Mouse (Mus musculus) MEL (cell line): ENCODE results near the gene Foxj2.

Source experiments
- CTCF ChIP-seq, 3 experiments: IDR thresholded peaks in 2 of 3; conservative IDR thresholded peaks in 1 of 3; 2 replicates each; pipeline ENCODE4 v1.5.1; 2011 to 2012; ENCODE audit warnings: low read length in 3 of 3, low read depth in 2 of 3, mild to moderate bottlenecking in 2 of 3, improper control_type of control experiment in 1 of 3, inconsistent platforms in 1 of 3, mixed read lengths in 1 of 3, moderate library complexity in 1 of 3; ENCODE audit not compliant: control insufficient read depth in 1 of 3, insufficient read depth in 1 of 3, poor library complexity in 1 of 3, severe bottlenecking in 1 of 3
- E2F4 ChIP-seq: IDR thresholded peaks from 2 replicates; pipeline ENCODE4 v1.6.1; 2011; ENCODE audit warnings: low read depth, low read length, improper control_type of control experiment, borderline replicate concordance
- GABPA ChIP-seq: IDR thresholded peaks from 2 replicates; pipeline ENCODE4 v1.6.1; 2012; ENCODE audit warnings: low read depth, mild to moderate bottlenecking, inconsistent platforms, low read length, improper control_type of control experiment, moderate library complexity
- MAX ChIP-seq: IDR thresholded peaks from 2 replicates; pipeline ENCODE4 v1.6.1; 2011; ENCODE audit warnings: low read length, improper control_type of control experiment
- MAZ ChIP-seq: IDR thresholded peaks from 2 replicates; pipeline ENCODE4 v1.6.1; 2012; ENCODE audit warnings: low read depth, mild to moderate bottlenecking, inconsistent platforms, low read length, improper control_type of control experiment
- POLR2A ChIP-seq, 2 experiments: IDR thresholded peaks; 2 replicates each; pipeline ENCODE4 v1.6.1; 2011 to 2012; ENCODE audit warnings: low read length in 2 of 2, mild to moderate bottlenecking in 2 of 2, control low read depth in 1 of 2, improper control_type of control experiment in 1 of 2, low read depth in 1 of 2, moderate library complexity in 1 of 2; ENCODE audit not compliant: control insufficient read depth in 1 of 2, insufficient read depth in 1 of 2, poor library complexity in 1 of 2
- SMC3 ChIP-seq: IDR thresholded peaks from 2 replicates; pipeline ENCODE4 v1.6.1; 2011; ENCODE audit warnings: low read depth, low read length, improper control_type of control experiment
- TCF12 ChIP-seq: IDR thresholded peaks from 2 replicates; pipeline ENCODE4 v1.6.1; 2014; ENCODE audit warnings: low read depth, mild to moderate bottlenecking, inconsistent platforms, low read length, improper control_type of control experiment, moderate library complexity

DNA sequence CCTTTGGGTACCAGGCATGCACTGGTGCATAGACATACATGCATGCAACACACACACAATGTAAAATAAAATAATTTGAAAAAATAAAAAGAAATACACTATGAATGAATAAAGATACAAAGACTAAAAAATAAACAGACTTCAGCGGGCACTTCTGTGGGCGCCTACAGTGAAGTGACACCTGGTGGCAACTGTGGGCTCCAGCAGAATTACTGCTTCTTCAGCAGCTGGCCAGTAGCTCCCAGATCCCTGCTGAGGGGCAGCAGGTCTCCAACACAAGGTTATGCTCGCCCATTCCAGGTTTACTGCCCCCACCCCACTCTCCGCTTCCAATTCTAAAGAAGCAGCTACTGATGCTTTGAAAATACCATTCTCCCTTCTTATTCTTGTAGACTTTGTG is 48.2 kb downstream of the Foxj2 start:
- TF ChIP-seq GABPA (no peak), POLR2A (IDR thresholded peaks at IDR 0.05; ENCODE audit: control insufficient read depth in 1 of 2, insufficient read depth in 1 of 2, low read depth in 1 of 2, low read length in 2 of 2, poor library complexity in 1 of 2) (no peak), SMC3 (peak; percentile 75), E2F4 (no peak), CTCF (IDR thresholded peaks at IDR 0.05 in 2 of 3, conservative IDR thresholded peaks at IDR 0.05 in 1 of 3; ENCODE audit: control insufficient read depth in 1 of 3, insufficient read depth in 1 of 3, low read depth in 2 of 3, low read length in 3 of 3, poor library complexity in 1 of 3, severe bottlenecking in 1 of 3) (peak in 2 of 3 experiments; percentile 58; a peak in 4 of 6 replicates), MAZ (no peak), TCF12 (no peak), MAX (no peak)
